Mouse (Mus musculus) midbrain, embryonic 10.5 days (tissue): Measurements from ENCODE around the gene Llph. TPM values are rescaled to one million over a fixed set of nuclear protein-coding genes. Genes with fewer than 3 reads are reported as not detected.

Experiments
- DNase-seq: peaks from one replicate; pipeline ENCODE4 v3.0.0-alpha.2; 2017; ENCODE audit warnings: low spot score
- H3K27ac ChIP-seq: fragments of 300-500 bp; sonication (generic); replicated peaks from 2 replicates; pipeline ENCODE4 v1.5.1; 2016; ENCODE audit warnings: mild to moderate bottlenecking
- H3K27me3 ChIP-seq: fragments of 300-500 bp; sonication (generic); 2 replicates; pipeline ENCODE4 v1.6.1; 2016; ENCODE audit warnings: low read depth, mild to moderate bottlenecking; ENCODE audit not compliant: poor library complexity, severe bottlenecking
- H3K36me3 ChIP-seq: fragments of 300-500 bp; sonication (generic); 2 replicates; pipeline ENCODE4 v1.6.1; 2016; ENCODE audit warnings: mild to moderate bottlenecking, moderate library complexity
- H3K4me1 ChIP-seq: fragments of 300-500 bp; sonication (generic); 2 replicates; pipeline ENCODE4 v1.6.1; 2016
- H3K4me3 ChIP-seq: fragments of 300-500 bp; sonication (generic); 2 replicates; pipeline ENCODE4 v1.5.1; 2016; ENCODE audit warnings: mild to moderate bottlenecking, moderate library complexity
- H3K9me3 ChIP-seq: fragments of 300-500 bp; sonication (generic); replicated peaks from 2 replicates; pipeline ENCODE4 v1.6.1; 2016; ENCODE audit warnings: mild to moderate bottlenecking
- WGBS: fragments of 180-500 bp; shearing (Covaris S2); methylation state at CpG from one replicate; pipeline ENCODE4 v1.1.7; 2016; 5-methylcytosine and 5-hydroxymethylcytosine counted together
- polyA plus RNA-seq: library from polyadenylated mRNA; unstranded; fragments of >200 nt; fragmentation: Nextera tagmentation; extraction: Ambion mirVana; gene quantifications from 2 replicates; pipeline ENCODE4 v1.2.1, GENCODE M21; 2016

Gene Llph
- polyA plus RNA-seq, result 59.4 and 65.7 TPM in 2 replicates

DNA sequence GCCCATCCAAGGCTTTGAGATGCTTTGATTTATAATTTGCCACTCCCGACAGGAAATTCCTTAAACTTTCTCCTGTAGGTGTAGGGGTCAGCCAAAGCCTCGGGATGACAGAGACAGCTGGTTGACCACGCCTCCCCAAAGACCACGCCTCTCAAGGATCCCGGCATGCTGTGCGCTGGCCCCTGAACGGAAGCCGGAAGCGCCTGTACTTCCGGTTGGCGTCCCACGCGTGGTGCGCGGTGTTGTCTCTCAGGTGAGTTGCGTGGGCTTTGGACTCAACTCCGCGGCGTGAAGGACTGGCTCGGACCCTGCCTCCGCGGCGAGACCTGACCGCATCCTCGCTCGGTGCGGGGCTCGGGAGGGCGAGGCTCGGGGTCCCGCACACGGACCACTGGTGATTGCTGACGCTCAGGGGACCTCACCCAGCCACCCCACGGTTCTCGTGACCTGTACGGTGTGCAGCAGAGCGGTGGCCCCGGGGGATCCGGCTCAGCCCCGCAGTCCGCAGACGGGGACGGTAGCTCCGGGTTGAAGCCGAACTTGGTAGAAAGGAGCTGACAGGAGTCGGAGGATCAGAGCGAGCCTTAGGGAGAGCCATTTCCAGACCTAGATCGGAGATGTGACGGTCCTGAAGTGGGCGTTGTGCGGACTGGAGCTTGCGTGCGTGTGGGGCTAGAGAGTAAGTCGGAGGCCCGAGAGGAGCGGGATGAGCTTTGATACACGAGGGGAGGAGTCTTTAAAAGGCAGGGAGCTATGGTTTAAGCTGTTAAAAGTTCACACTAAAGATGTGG lies at the start of gene Llph:
TSS of gene Llph (plus strand) at position 200 of the 791 bp plus-strand sequence.
- Histone ChIP-seq H3K36me3 (peaks cover 44% of the 10 kb centered on the region), H3K27ac (peak within 1 kb of the TSS; percentile 87)

DNA sequence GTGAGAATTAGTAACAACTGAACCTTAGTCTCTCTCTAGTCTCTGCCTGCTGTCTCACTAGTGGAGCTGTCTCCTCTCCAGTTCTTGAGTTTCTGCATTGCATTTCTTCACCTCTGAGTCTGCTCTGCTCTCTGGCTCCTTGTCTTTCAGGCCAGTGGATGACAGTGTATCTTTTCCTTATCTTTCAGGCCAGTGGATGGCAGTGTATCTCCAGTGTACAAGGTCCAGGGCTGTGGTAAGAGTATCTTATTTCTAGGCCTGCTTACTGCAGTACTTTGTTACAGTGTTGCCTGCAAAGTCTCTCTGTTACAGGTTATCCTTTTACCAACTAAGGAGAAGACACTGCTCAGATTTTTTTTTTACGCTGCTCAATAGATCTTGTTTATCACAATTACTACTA lies 44.0 kb upstream of the Llph start:
- 94% methylated on average over 1 of the region's 1 CpGs for WGBS

More for the DNA sequence above, at the start of gene Llph:
- no peaks in the 10 kb centered on the region for H3K9me3 ChIP-seq
- H3K4me3 ChIP-seq, result peak within 1 kb of the TSS; percentile 99
- no peaks in the 10 kb centered on the region for H3K27me3 ChIP-seq
- under 1% methylated on average over 57 of the region's 57 CpGs for WGBS
- H3K4me1 ChIP-seq, result peaks cover 15% of the 10 kb centered on the region
- peak; percentile 86 for DNase-seq

DNA sequence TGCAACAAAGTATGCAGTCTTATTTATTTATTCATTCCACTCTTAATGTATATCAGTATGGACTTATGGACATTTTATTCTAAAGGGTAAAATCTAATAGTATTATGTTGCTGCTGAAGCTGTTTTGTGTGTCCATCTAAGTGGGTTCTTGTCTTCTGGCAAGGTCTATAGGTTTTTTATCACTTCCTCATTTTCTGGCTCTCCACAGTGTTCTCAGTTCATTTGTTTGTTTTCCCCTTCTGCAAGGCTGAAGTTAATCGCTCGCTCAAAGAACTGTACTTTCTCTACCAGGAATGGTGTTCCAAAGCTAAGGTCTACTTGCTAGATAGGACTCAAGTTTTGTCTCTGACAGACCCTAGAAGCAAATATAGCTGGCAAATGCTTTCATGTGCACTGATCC lies 43.5 kb upstream of the Llph start:
- H3K27ac ChIP-seq, result no peak overlapping the region
- 96% methylated on average over 2 of the region's 2 CpGs for WGBS
- H3K4me3 ChIP-seq, result no peak overlapping the region
- DNase-seq, result no peak
- no peaks in the 10 kb centered on the region for H3K9me3 ChIP-seq
- no peaks in the 10 kb centered on the region for H3K4me1 ChIP-seq
- H3K27me3 ChIP-seq, result no peaks in the 10 kb centered on the region
- no peaks in the 10 kb centered on the region for H3K36me3 ChIP-seq

More for the DNA sequence above, 44.0 kb upstream of the Llph start:
- no peak overlapping the region for H3K4me3 ChIP-seq
- DNase-seq, result no peak
- no peaks in the 10 kb centered on the region for H3K36me3 ChIP-seq
- H3K4me1 ChIP-seq, result no peaks in the 10 kb centered on the region
- no peak overlapping the region for H3K27ac ChIP-seq
- H3K27me3 ChIP-seq, result no peaks in the 10 kb centered on the region
- no peaks in the 10 kb centered on the region for H3K9me3 ChIP-seq

DNA sequence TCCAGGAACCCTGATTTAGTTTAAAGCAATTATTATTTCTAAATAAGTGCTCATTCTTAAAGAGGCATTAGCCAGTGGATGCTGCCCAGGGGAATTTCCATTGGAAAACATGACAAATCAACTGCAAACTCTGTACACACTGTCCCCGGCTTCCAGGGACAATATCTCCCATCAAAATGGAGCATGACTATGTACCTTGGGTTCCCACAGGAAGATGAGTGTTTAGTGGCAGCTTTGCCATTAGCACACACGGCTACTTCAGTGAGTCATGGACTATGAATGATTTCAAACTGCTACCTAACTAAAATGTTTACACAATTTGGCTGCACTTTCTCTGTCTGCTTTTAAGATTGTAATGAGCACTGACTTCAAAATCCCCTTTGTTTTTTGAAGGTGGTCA lies 38.4 kb upstream of the Llph start:
- Histone ChIP-seq H3K4me3 (no peak overlapping the region), H3K27me3 (no peaks in the 10 kb centered on the region), H3K4me1 (peaks cover 7% of the 10 kb centered on the region), H3K27ac (no peak overlapping the region), H3K36me3 (no peaks in the 10 kb centered on the region), H3K9me3 (no peaks in the 10 kb centered on the region)
- DNase-seq, result no peak
- WGBS, result 79% methylated on average over 2 of the region's 2 CpGs

DNA sequence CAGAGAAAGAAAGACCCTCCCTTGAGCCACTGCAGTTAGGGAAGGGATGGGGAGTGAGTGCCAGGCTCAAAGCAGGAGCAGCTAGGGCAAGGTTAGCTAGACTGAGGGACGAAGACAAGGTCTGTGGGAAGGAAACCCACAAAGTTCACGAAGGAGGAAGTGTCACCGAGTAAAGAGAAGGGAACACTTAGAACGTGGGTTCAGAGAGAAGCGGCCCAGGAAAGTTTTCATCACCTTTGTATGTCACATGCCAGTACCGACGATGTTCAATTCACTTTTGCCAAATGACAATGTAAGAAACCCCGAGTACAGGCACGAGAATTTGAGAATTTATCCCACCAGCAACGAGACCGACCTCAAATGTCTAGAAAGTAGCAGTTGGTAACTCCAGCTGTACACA lies 37.6 kb upstream of the Llph start:
- no peaks in the 10 kb centered on the region for H3K36me3 ChIP-seq
- no peak overlapping the region for H3K27ac ChIP-seq
- no peak overlapping the region for H3K4me3 ChIP-seq
- H3K4me1 ChIP-seq, result peaks cover 7% of the 10 kb centered on the region
- H3K27me3 ChIP-seq, result no peaks in the 10 kb centered on the region
- 72% methylated on average over 11 of the region's 11 CpGs for WGBS
- no peak for DNase-seq
- no peaks in the 10 kb centered on the region for H3K9me3 ChIP-seq

DNA sequence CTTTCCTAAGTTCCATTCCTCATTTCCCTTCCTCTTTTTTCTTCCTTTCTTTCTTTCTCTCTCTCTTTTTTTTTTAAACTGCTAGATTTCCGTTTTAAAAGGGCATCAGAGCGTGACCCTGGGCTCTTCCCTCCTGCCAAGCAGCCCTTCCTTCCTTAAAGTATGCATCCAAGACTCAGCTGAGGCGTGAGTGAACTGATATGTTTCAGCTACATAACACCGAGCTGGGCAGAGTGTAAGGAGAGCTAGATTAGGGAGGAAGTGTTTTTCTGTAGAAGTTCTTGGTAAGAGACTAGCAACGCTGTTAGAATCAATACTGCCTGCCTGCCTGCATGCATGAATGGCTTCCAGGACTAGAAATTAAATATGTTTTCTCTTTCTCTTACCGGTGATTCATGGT lies 37.1 kb upstream of the Llph start:
- Histone ChIP-seq H3K4me1 (peaks cover 7% of the 10 kb centered on the region), H3K27ac (no peak overlapping the region), H3K27me3 (no peaks in the 10 kb centered on the region), H3K36me3 (no peaks in the 10 kb centered on the region), H3K9me3 (no peaks in the 10 kb centered on the region), H3K4me3 (no peak overlapping the region)
- WGBS, result 32% methylated on average over 6 of the region's 6 CpGs
- no peak for DNase-seq

DNA sequence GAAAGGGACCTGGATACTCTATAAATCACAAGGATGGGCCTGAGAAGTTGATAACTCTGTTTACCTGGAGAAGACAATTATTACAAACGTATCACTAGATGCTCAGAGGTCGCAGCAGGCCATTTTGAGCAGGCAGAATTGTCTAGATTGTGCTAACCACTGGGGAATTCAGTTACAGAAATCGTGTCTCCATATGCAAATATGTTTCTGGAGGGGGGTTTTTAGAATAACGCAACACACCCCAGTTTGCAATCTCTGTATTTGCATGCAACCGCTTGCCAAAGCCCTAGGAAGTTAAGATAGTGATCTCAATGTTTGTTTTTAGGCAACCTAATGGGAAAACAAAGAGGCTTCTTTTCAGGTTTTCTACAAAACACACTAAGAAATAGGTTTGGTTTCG lies 35.7 kb upstream of the Llph start:
- H3K27ac ChIP-seq, result no peak overlapping the region
- no peaks in the 10 kb centered on the region for H3K27me3 ChIP-seq
- DNase-seq, result no peak
- peaks cover 7% of the 10 kb centered on the region for H3K4me1 ChIP-seq
- H3K36me3 ChIP-seq, result no peaks in the 10 kb centered on the region
- no peaks in the 10 kb centered on the region for H3K9me3 ChIP-seq
- no peak overlapping the region for H3K4me3 ChIP-seq
- 91% methylated on average over 6 of the region's 6 CpGs for WGBS

DNA sequence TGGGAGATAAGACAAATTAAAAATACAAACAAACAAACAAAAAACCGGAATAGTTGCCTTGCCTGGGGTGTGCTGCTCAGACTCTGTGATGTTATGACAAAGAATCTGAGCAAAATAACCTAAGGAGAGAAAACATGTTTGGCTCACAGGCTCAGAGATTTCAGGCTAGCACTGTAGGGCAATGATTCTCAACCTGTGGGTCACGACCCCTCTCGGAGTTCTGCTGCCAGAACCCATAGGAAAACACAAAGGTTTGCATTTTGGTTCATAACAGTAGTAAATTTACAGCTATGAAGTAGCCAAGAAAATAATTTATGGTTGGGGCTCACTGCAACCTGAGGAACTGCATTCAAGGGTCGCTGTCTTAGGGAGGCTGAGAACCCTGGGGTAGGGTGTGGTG lies 34.6 kb upstream of the Llph start:
- Histone ChIP-seq H3K36me3 (no peaks in the 10 kb centered on the region), H3K9me3 (no peaks in the 10 kb centered on the region), H3K4me1 (peaks cover 7% of the 10 kb centered on the region), H3K27me3 (no peaks in the 10 kb centered on the region), H3K4me3 (no peak overlapping the region), H3K27ac (no peak overlapping the region)
- 87% methylated on average over 4 of the region's 4 CpGs for WGBS
- DNase-seq, result no peak

DNA sequence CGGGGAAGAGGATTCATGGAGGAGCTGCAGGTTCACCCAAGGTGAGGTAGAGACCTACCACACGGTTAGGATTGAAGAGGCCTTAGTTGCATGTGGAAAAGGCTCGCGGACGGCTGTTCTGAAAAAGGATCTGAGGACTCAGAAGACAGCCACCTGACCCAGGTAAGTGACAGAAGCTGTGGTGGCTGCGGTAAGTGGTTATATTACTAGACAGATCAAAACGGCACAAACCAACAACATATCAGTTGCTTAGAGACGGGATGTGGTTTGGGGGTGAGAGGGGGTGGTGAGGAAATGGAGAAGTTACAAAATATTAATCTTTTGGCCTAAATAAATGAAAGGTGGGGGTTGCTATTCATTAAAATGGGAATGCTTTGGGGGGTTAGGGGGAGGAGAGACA lies 33.6 kb upstream of the Llph start:
- no peak for DNase-seq
- Histone ChIP-seq H3K27me3 (peaks cover 8% of the 10 kb centered on the region; the same call in 1 of the 2 replicates), H3K4me1 (peaks cover 7% of the 10 kb centered on the region), H3K4me3 (no peak overlapping the region), H3K9me3 (no peaks in the 10 kb centered on the region), H3K27ac (no peak overlapping the region), H3K36me3 (no peaks in the 10 kb centered on the region)
- WGBS, result 92% methylated on average over 8 of the region's 8 CpGs

DNA sequence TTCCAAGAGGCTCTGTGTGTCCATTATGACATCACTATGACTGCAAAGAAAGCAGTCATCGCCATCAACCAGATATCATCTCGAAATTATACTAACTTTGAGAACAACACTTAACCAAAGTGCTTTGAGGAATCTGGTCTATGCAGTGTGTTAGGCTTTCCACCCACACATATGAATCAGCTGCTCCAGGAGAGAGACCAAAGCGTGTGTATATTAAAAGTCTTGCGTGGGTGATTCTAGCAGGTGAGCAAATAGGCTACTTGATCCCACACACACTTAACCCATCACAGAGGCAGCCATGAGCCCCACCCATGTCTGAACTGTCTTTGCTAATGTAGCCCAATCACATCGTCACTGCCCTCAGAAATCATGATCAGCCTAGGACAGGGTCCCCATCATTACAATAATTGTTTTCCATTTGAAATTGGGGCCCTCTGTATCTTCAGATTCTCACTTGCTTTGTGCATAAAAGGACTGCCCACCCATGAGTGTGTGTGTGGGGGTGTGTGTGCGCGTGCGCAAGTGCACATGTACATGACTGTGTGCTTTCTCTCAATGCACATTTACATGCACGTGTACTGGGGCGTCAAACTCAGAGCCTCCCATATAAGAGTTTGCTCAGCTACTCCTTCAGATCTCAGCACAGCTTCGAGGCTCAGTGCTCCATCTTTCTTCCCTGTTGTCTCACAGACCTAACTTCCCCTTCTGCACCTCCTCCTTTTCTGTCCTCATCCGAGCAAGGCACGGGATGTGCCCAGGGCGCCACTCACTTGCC lies 29.6 kb upstream of the Llph start:
- WGBS, result 83% methylated on average over 14 of the region's 14 CpGs
- H3K4me3 ChIP-seq, result no peak overlapping the region
- H3K9me3 ChIP-seq, result no peaks in the 10 kb centered on the region
- peaks cover 10% of the 10 kb centered on the region for H3K4me1 ChIP-seq
- H3K27me3 ChIP-seq, result peaks cover 37% of the 10 kb centered on the region
- no peak overlapping the region for H3K27ac ChIP-seq
- H3K36me3 ChIP-seq, result no peaks in the 10 kb centered on the region
- no peak for DNase-seq

DNA sequence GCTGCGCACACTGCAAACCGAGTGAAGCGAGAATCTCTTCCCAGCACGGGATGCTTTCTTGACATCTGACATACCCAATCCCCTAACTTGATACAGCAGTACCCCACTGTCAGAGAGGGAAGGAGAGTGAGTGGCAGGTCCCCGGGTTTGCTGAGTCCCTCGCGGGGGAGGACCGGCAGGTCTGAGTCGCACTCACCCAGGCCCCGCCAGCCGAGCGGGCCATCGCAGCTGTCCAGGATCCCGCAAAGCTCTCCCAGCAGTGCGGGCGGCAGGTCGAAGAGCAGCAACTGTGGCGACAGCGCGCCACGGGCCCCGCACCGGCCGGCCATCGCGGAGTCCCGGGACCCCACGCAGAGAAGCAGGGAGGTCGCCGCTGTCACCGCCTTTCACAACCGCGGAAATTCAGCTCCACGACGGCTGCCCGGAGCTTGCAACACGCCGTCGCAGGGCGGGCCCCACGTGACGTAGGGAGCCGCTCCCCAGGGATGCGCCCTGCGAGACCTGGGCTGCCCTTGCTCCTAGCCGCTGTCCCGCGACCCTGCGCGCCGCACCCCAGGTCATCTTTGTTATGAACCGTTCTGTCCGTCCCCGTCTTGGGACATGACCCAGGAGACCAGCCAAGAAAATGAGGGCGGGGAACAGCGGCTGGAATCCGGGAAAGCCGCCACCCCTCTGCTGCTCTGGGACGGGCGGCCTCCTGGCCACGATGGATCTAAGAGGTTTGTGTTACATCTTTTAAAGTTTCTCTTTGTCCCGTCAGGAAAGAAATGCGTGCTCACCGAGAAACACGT lies 25.5 kb upstream of the Llph start, which contains the start of gene Tmbim4:
TSS of gene Tmbim4 (plus strand) at position 460 of the 791 bp plus-strand sequence.
- Histone ChIP-seq H3K36me3 (no peaks in the 10 kb centered on the region), H3K9me3 (no peaks in the 10 kb centered on the region), H3K4me3 (peak within 1 kb of the TSS; percentile 60), H3K27ac (peak within 1 kb of the TSS; percentile 34), H3K4me1 (peaks cover 10% of the 10 kb centered on the region), H3K27me3 (peaks cover 47% of the 10 kb centered on the region)
- DNase-seq, result peak; percentile 64
- WGBS, result 1% methylated on average over 65 of the region's 65 CpGs

DNA sequence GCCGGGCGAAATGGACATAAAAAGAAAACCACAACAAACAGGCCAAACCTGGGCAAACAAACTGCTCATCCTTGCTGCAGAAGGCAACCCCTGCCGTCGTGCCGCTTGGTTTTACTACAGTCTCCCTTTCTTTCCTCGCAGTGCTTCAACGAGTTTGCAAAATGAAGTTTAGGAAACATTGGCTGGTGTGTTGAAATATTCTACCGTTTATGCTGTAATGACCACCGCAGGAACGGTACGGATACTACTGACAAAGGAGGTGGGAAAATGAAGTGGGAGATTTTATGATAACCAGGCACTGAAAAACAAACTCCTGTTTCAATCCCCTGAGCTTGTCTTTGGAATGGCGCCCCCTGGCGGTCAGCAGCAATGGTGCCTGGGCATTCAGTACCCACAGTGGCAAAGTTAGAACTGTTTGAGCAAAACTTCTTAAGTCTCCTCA lies 24.9 kb upstream of the Llph start, which contains the start of gene Irak3:
TSS of gene Irak3 (minus strand) at position 170 of the 442 bp plus-strand sequence.
- peak; percentile 83 for DNase-seq
- Histone ChIP-seq H3K9me3 (no peaks in the 10 kb centered on the region), H3K27me3 (peaks cover 47% of the 10 kb centered on the region), H3K27ac (peak within 1 kb of the TSS; percentile 34), H3K4me3 (peak within 1 kb of the TSS; percentile 60), H3K4me1 (peaks cover 10% of the 10 kb centered on the region), H3K36me3 (no peaks in the 10 kb centered on the region)
- 4% methylated on average over 13 of the region's 13 CpGs for WGBS
